Mouse (Mus musculus) cerebellum, adult 2 months (tissue): ENCODE data around the gene Gm14085.

ENCODE experiments used
- CTCF ChIP-seq: fragments of 200-500 bp; IDR thresholded peaks from 2 replicates; pipeline ENCODE4 v1.5.1; 2011; ENCODE audit warnings: low read depth, mild to moderate bottlenecking, control low read depth, low read length, moderate library complexity, borderline replicate concordance; ENCODE audit not compliant: insufficient read depth
- POLR2A ChIP-seq: fragments of 200-500 bp; IDR thresholded peaks from 2 replicates; pipeline ENCODE4 v1.6.1; 2011; ENCODE audit warnings: low read length, control low read depth, borderline replicate concordance; ENCODE audit not compliant: insufficient read depth

DNA sequence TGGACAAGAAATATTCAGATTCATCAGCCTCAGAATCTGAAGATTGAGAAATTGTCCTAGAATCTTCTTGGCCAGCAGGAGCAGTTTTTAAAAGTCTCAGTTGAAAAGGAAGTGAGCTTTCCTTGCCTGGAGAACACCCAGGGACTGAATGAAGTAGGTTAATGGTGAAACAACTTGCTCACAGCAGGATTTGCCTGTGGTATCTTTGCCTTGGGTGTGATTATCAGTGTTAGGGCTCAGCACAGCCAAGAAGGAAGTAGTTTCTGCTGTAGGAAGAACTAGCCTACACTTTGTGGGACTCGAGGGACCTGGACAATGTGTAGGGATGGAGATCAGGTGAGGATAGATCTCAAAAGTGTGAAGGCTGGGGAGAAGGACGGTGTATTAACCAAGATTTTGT is 49.9 kb downstream of the Gm14085 start:
- TF ChIP-seq CTCF (no peak), POLR2A (no peak)
